Mouse (Mus musculus) urinary bladder, postnatal 25 days (tissue): ENCODE results near the gene Bend5.

ENCODE experiments used
- DNase-seq: peaks from one replicate; pipeline ENCODE4 v3.0.0; 2022; ENCODE audit warnings: low spot score

The Bend5 gene

GRCm38 (mm10) chr4:111442435-111443238 lies 27.8 kb downstream of the Bend5 start:
- no peak for DNase-seq

- no peak for DNase-seq
Measured at GRCm38 (mm10) chr4:111443906-111444615, 29.3 kb downstream of the Bend5 start.

GRCm38 (mm10) chr4:111444616-111445160 lies 29.9 kb downstream of the Bend5 start:
- DNase-seq: no peak

DNA sequence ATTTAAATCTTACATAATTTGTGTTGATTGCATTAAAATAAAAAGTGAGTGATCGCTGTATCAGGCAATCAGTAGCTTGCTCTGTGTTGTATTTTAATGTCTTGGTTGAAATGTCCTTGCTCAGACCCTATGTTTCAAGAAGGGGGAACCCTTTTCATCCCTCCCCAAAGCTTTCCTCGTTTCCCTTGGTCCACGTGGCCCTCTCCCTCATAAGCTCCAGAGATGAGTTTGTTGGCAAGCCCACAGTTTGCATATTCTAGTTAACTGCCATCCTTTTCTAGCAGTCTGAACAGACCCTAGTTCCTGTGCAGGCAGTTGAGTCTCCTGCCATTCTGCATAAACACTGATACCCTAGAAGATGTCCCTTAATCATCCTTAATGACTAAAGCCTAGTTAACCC lies 33.1 kb downstream of the Bend5 start:
- no peak for DNase-seq

GRCm38 (mm10) chr4:111448586-111448985 lies 33.8 kb downstream of the Bend5 start:
- DNase-seq: no peak

DNA sequence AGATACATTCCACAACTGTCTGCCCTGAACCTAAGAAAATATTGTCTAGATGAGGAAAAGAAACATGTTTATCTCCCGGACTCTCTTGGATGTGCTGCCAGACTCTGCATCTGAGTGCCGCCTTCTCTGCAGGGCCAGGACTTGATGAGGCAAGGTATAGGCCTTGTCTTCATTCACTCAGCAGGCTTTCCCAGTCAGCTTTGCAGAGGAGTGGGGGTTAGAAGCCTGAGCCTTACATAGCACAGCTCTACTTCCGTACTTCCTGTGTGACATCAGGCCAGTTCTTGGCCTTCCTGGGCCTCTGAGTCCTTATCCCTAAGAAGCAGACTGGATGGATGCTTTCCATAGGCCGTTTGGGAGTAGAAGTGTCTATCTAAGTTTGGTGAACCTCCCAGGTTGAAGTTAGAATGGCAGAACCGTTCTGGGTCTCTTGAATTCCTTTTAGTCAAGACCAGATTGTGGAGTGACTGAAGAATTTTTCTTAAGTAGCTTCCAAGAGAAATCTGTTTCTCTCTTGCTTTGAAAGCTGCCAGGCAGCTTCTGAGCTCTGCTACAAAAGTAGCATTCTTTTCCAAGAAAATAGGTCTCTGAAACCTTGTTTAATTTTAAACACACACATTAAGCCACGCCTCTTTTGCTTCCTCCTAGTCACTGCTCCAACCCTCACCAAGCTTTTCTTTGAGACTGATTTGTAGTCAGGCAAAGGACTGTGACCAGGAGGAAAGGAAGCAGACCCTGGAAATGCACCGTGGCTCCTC lies 34.8 kb downstream of the Bend5 start:
- no peak for DNase-seq

- DNase-seq: no peak
Measured at GRCm38 (mm10) chr4:111451283-111451918, 36.6 kb downstream of the Bend5 start.

GRCm38 (mm10) chr4:111452192-111452591 lies 37.4 kb downstream of the Bend5 start:
- no peak for DNase-seq

DNA sequence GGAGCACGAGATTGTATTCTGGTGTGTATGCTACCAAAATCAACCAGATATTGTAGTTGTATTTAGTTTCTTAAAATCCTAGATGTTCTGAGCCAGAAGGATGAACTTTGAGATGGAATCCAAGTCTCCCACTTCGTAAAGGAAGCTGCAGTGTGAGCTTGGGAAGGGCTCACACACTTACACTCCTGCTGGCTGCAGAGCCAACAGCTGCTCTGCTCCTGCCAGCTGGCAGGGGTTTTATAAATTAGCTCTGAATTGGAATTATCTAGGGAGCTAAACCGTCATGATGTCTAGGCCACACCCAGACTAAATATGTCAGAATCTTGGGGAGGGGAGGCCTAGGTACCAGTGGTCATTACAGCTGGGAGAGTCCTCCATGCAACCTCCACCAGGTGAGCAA lies 38.5 kb downstream of the Bend5 start:
- DNase-seq: no peak

- no peak for DNase-seq
Measured at GRCm38 (mm10) chr4:111455621-111456020, 40.8 kb downstream of the Bend5 start.

GRCm38 (mm10) chr4:111457568-111457967 lies 42.8 kb downstream of the Bend5 start:
- DNase-seq: no peak

GRCm38 (mm10) chr4:111467293-111467773 lies 52.5 kb downstream of the Bend5 start:
- DNase-seq: no peak

DNA sequence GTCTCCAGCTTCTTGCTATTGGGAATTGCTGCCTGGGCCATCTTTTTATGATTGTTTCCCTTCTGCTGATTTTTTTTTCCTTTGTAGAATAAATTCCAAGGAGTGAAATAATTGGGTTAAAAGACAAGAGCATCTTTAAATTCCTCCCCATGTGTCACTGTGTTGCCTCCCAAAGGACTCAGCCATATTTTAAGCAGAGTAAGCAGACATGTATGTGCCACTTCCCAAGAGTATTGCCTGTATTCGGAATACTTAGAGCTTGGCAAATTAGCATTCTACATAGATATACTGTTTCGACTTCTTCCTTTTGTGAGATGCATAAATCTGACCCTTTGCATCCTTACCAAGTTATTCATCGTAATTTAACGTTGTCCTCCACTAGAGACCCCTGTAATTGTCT lies 53.0 kb downstream of the Bend5 start:
- no peak for DNase-seq

GRCm38 (mm10) chr4:111469847-111470246 lies 55.0 kb downstream of the Bend5 start:
- DNase-seq: no peak

GRCm38 (mm10) chr4:111471726-111472125 lies 56.9 kb downstream of the Bend5 start:
- DNase-seq: no peak

- no peak for DNase-seq
Measured at GRCm38 (mm10) chr4:111472511-111472910, 57.7 kb downstream of the Bend5 start.

DNA sequence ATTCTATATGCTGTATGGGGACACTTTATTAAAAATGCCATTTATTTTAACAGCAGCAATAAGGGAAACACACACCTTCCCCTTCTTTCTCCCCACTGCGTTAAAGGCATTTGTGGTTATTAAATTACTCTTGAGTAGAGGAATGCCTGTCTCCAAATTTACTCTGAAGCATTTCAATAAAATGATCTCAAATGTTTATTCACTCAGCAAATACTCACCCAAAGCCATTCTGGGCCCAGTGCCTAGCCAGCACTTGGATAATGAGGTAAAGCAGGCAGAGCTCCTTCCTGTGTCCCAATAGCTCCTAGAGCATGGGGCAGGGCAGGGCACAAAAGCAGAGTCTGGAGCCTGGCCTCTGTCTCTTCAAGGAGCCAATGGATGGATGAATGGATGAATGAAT lies 58.2 kb downstream of the Bend5 start:
- DNase-seq: no peak

DNA sequence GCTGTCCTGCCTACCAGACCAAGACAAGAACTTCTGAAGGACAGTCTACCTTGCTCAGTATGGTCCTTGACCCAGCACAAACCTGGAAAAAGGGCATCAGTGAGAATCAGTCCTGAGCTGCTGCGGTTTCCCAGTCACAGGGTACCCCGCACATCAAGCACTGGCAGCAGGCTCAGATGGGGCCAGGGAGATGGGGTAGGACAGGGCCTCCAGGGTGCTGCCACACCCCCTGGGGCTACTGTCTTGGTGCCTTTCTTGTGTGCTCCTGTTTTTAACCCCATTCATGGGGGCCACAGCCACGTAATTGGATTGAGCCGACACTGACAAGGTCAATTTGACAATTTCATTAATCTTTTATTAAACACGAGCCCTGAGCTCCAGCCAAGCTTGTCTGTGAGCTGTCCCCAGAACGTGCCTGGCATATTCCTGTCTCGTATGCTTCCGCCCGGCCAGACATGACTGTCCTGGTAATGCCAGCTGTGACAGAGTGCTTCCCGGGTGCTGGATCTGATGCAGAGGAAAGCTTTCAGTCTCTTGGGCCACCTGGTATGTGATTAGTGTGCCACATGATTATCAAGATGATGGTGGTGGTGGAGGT lies 60.7 kb downstream of the Bend5 start:
- DNase-seq: no peak

GRCm38 (mm10) chr4:111477507-111477906 lies 62.7 kb downstream of the Bend5 start:
- DNase-seq: no peak

DNA sequence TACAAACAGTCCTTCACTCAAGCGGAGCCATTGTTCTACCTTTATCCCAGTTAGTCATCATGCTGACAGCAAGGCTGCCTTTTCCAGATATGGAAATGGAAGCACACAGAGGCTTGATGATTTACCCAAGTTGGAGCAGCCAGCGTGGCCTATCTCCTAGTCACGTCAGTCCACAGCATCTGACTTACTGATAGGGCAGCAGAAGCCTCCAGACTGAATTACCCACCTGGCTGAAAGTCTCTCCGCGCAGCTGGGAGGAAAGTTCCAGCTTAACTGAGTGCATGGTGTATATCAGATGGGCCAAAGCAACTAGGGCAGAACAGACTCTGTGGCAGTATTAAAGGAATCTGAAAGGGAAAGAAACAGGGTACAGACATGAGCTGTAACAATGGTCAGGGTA lies 68.7 kb downstream of the Bend5 start:
- DNase-seq: no peak

DNA sequence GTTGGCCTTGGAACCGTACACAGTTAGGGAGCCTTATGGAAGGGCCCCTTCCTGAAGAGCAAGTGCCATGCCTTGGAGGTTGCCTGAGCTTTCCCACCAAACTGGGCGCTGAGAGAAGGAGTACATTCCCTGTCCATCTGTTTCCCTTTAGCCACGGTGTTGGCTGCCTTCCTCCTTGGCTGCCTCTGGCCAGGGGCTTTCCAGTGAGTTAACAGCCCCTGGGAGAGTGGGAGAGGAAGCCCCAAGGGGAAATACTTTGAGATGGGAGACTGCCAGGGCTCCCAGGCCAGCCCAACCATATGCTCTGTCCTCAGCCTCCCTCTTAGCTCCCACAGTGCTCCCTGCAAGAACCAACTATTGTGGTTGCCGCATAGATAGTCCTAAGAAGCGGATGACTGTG lies 70.4 kb downstream of the Bend5 start:
- DNase-seq: no peak
